Mouse (Mus musculus): ENCODE data around the gene Sgk1. TPM values are rescaled to one million over a fixed set of nuclear protein-coding genes. Genes with fewer than 3 reads are reported as not detected.

Gene Sgk1
- polyA plus RNA-seq, 1 experiment: 1.3 TPM

- no peak for TF ChIP-seq GATA1 (IDR thresholded peaks at IDR 0.05; ENCODE audit: low read length)
These were observed 152.3 kb downstream of the Sgk1 start for GRCm38 (mm10) chr10:22034303-22034702.

Other genes starting within 250 kb of the Sgk1 start
- gene 4930444G20Rik, start 185.9 kb downstream of the Sgk1 start, polyA plus RNA-seq (2012): not detected in 2 replicates

Data from G1E-ER4 (cell line).